Mouse (Mus musculus): ENCODE data around the gene Lrp5. TPM values are rescaled to one million over a fixed set of nuclear protein-coding genes. Genes with fewer than 3 reads are reported as not detected.
"Not testable (repeated sequence)": the region's sequence is repeated elsewhere in the genome, so short reads cannot be mapped to it uniquely, and the experiment has no call there.

Gene Lrp5
- total and polyA plus RNA-seq, 2 experiments from 2014 or later = 0.56 to 11.1 TPM

GRCm38 (mm10) chr19:3657947-3658346 lies 28.4 kb downstream of the Lrp5 start:
- H3K9me3 ChIP-seq (ENCODE audit: low read length) = no peaks in the 10 kb centered on the region
- DNase-seq (no peak), ATAC-seq (no peak)
- 0 out of 2 replicates have a peak, but pooled peaks cover 3% of the 10 kb centered on the region for H3K36me3 ChIP-seq (ENCODE audit: insufficient read depth)
- no peak overlapping the region for H3K4me2 ChIP-seq (ENCODE audit: low read depth)
- no peak overlapping the region for H3K9ac ChIP-seq
- H3K4me1 ChIP-seq (ENCODE audit: insufficient read depth) = no peaks in the 10 kb centered on the region
- no peaks in the 10 kb centered on the region for H3K27me3 ChIP-seq (ENCODE audit: insufficient read depth, low read length)
- H3K27ac ChIP-seq (ENCODE audit: low read depth, low read length) = no peak overlapping the region
- whole genome bisulfite sequencing = 97% methylated on average over 4 of the region's 4 CpGs
- TF ChIP-seq CTCF (IDR thresholded peaks at IDR 0.05; ENCODE audit: low read depth) = no peak
- no peak overlapping the region for H3K4me3 ChIP-seq (ENCODE audit: low read depth, low read length)

GRCm38 (mm10) chr19:3657065-3657464 lies 29.3 kb downstream of the Lrp5 start:
- not testable (repeated sequence) for H3K9ac ChIP-seq; H3K4me2 ChIP-seq (ENCODE audit: low read depth); H3K4me1 ChIP-seq (ENCODE audit: insufficient read depth); H3K36me3 ChIP-seq (ENCODE audit: insufficient read depth); H3K27ac ChIP-seq (ENCODE audit: low read depth, low read length); H3K9me3 ChIP-seq (ENCODE audit: low read length); ATAC-seq; H3K4me3 ChIP-seq (ENCODE audit: low read depth, low read length); DNase-seq; H3K27me3 ChIP-seq (ENCODE audit: insufficient read depth, low read length)
- 91% methylated on average over 4 of the region's 4 CpGs for WGBS

GRCm38 (mm10) chr19:3656144-3656543 lies 30.2 kb downstream of the Lrp5 start:
- no peak for TF ChIP-seq CTCF (IDR thresholded peaks at IDR 0.05; ENCODE audit: low read depth)
- 0 out of 2 replicates have a peak, but pooled peaks cover 3% of the 10 kb centered on the region for H3K36me3 ChIP-seq (ENCODE audit: insufficient read depth)
- ATAC-seq (no peak), DNase-seq (no peak)
- H3K9ac ChIP-seq = no peak overlapping the region
- no peak overlapping the region for H3K27ac ChIP-seq (ENCODE audit: low read depth, low read length)
- no peak overlapping the region for H3K4me2 ChIP-seq (ENCODE audit: low read depth)
- WGBS = 68% methylated on average over 1 of the region's 1 CpGs
- H3K9me3 ChIP-seq (ENCODE audit: low read length) = no peaks in the 10 kb centered on the region
- no peaks in the 10 kb centered on the region for H3K27me3 ChIP-seq (ENCODE audit: insufficient read depth, low read length)
- H3K4me1 ChIP-seq (ENCODE audit: insufficient read depth) = no peaks in the 10 kb centered on the region
- H3K4me3 ChIP-seq (ENCODE audit: low read depth, low read length) = no peak overlapping the region

- TF ChIP-seq CTCF (IDR thresholded peaks at IDR 0.05; ENCODE audit: low read depth) = no peak
- peaks cover 3% of the 10 kb centered on the region; the same call in 1 of the 2 replicates for H3K36me3 ChIP-seq (ENCODE audit: insufficient read depth)
- H3K9ac ChIP-seq = no peak overlapping the region
- no peak overlapping the region for H3K4me3 ChIP-seq (ENCODE audit: low read depth, low read length)
- H3K27me3 ChIP-seq (ENCODE audit: insufficient read depth, low read length) = no peaks in the 10 kb centered on the region
- no peaks in the 10 kb centered on the region for H3K9me3 ChIP-seq (ENCODE audit: low read length)
- H3K4me1 ChIP-seq (ENCODE audit: insufficient read depth) = no peaks in the 10 kb centered on the region
- H3K4me2 ChIP-seq (ENCODE audit: low read depth) = no peak overlapping the region
- no peak overlapping the region for H3K27ac ChIP-seq (ENCODE audit: low read depth, low read length)
- DNase-seq (no peak), ATAC-seq (no peak)
- 87% methylated on average over 4 of the region's 4 CpGs for WGBS
These were observed 31.4 kb downstream of the Lrp5 start for GRCm38 (mm10) chr19:3654940-3655339.

GRCm38 (mm10) chr19:3654058-3654457 lies 32.3 kb downstream of the Lrp5 start:
- Histone ChIP-seq H3K27ac (ENCODE audit: low read depth, low read length) (no peak overlapping the region), H3K36me3 (ENCODE audit: insufficient read depth) (peaks cover 3% of the 10 kb centered on the region; the same call in 1 of the 2 replicates), H3K4me2 (ENCODE audit: low read depth) (no peak overlapping the region), H3K9ac (no peak overlapping the region), H3K27me3 (ENCODE audit: insufficient read depth, low read length) (no peaks in the 10 kb centered on the region), H3K4me3 (ENCODE audit: low read depth, low read length) (no peak overlapping the region), H3K4me1 (ENCODE audit: insufficient read depth) (no peaks in the 10 kb centered on the region), H3K9me3 (ENCODE audit: low read length) (no peaks in the 10 kb centered on the region)
- no peak for TF ChIP-seq CTCF (IDR thresholded peaks at IDR 0.05; ENCODE audit: low read depth)
- WGBS = 90% methylated on average over 5 of the region's 5 CpGs
- DNase-seq (no peak), ATAC-seq (no peak)

GRCm38 (mm10) chr19:3653508-3653907 lies 32.9 kb downstream of the Lrp5 start:
- Histone ChIP-seq H3K4me2 (ENCODE audit: low read depth) (no peak overlapping the region), H3K27ac (ENCODE audit: low read depth, low read length) (no peak overlapping the region), H3K4me3 (ENCODE audit: low read depth, low read length) (no peak overlapping the region), H3K4me1 (ENCODE audit: insufficient read depth) (no peaks in the 10 kb centered on the region), H3K27me3 (ENCODE audit: insufficient read depth, low read length) (no peaks in the 10 kb centered on the region), H3K36me3 (ENCODE audit: insufficient read depth) (no peaks in the 10 kb centered on the region; the same call in 1 of the 2 replicates), H3K9me3 (ENCODE audit: low read length) (no peaks in the 10 kb centered on the region), H3K9ac (no peak overlapping the region)
- DNase-seq (no peak), ATAC-seq (no peak)
- TF ChIP-seq CTCF (IDR thresholded peaks at IDR 0.05; ENCODE audit: low read depth) = no peak
- WGBS = 88% methylated on average over 4 of the region's 4 CpGs

- WGBS = 96% methylated on average over 13 of the region's 13 CpGs
- no peak for ATAC-seq
- TF ChIP-seq CTCF (IDR thresholded peaks at IDR 0.05; ENCODE audit: low read depth) = no peak
- Histone ChIP-seq H3K27ac (ENCODE audit: low read depth, low read length) (no peak overlapping the region), H3K4me2 (ENCODE audit: low read depth) (no peak overlapping the region), H3K9me3 (ENCODE audit: low read length) (no peaks in the 10 kb centered on the region), H3K9ac (no peak overlapping the region), H3K36me3 (ENCODE audit: insufficient read depth) (no peaks in the 10 kb centered on the region; the same call in 1 of the 2 replicates), H3K27me3 (ENCODE audit: insufficient read depth, low read length) (no peaks in the 10 kb centered on the region), H3K4me3 (ENCODE audit: low read depth, low read length) (no peak overlapping the region), H3K4me1 (ENCODE audit: insufficient read depth) (no peaks in the 10 kb centered on the region)
- DNase-seq = no peak
These were observed 34.4 kb downstream of the Lrp5 start for GRCm38 (mm10) chr19:3651989-3652388.

Data from forebrain, postnatal 0 days (tissue).